Mouse (Mus musculus) right cerebral cortex, postnatal 25 days (tissue): ENCODE measurements around the gene Per3.
"Not testable (repeated sequence)": the region's sequence is repeated elsewhere in the genome, so short reads cannot be mapped to it uniquely, and the experiment has no call there.

ENCODE experiments used
- DNase-seq: peaks from one replicate; pipeline ENCODE4 v3.0.0; 2022

The Per3 gene

DNA sequence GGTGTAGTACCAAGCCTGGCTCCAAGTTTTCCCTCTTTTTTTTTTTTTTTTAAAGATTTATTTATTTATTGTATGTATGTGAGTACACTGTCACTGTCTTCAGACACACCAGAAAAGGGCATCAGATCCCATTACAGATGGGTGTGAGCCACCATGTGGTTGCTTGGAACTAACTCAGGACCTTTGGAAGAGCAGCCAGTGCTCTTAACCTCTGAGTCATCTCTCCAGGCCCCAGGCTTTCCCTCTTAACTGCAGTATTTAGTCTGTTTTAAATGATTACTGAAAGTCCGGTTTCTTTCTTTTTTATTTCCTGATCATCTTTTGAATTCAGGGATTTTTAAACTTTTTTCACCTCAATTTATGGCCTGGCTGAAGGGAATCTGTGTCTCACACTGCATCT lies 27.1 kb downstream of the Per3 start:
- DNase-seq, result not testable (repeated sequence)

DNA sequence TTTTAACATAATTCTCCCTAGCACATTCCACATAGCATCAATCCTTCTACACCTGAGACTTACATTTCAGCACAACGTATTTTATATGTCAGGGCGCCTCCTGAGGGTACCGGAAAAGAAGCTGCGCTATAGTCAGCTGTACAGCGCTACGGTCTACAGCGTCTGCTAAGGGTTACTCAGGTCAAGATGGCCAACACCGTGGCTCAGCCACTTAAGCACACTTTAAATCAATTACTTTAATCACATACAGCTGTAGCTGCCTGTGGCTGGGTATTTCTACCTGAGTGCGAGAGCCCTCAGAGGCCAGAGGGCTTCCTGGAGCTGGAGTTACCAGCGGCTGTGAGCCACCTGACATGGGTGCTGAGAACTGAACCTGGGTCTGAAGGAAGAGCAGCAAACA lies 28.5 kb downstream of the Per3 start:
- no peak for DNase-seq

- no peak for DNase-seq
Observed at GRCm38 (mm10) chr4:151010316-151010715, 34.1 kb downstream of the Per3 start.

GRCm38 (mm10) chr4:151006945-151007344 lies 37.5 kb downstream of the Per3 start:
- DNase-seq, result no peak

DNA sequence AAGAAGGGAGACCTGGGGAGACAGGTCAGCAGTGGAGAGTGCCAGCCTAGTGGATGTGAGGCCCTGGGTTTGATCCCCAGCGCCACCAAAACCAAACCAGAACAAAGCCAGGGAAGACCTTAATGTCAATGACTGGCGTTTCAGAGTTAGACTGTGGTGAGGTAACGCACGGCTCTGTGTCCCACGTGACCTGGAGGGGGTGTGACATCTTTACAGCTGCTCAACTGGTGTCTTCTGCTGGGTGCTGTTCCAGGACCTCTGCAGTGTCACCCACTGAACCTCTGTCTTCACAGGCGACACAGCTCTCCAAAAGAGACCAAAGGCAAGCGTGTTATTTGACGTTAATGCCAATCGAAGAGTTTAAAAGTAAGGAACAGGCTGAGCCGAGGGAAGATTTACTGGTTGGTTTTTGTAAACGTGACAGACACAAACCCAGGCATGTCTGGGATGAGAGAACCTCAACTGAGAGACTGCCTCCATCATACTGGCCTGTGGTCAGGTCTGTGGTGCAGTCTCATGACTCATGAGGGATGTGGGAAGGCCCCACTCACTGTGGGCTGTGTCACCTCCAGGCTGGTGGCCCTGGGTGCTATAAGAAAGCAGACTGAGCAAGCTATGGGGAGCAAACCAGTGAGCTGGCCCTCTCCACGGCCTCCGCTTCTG lies 38.7 kb downstream of the Per3 start:
- DNase-seq, result no peak

GRCm38 (mm10) chr4:151001397-151001796 lies 43.1 kb downstream of the Per3 start:
- no peak for DNase-seq

DNA sequence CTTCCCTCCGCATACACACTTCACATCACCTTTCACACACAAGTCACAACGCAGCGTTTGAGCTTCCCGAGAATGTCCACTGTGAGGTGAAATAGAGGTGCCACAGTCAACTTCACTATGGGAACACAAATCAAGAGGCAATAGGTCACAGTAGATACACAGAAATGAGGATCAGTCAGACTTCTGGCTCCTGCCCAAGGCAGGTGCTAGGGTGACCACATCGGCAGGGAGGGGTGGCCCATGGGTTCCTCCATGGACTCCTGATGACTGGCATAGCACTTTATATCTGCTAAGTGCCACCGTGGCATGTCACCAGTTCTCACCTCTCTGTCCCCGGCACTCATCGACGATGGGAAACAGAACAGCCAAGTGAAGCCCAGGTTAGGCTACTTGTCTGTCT lies 45.8 kb downstream of the Per3 start:
- no peak for DNase-seq

DNA sequence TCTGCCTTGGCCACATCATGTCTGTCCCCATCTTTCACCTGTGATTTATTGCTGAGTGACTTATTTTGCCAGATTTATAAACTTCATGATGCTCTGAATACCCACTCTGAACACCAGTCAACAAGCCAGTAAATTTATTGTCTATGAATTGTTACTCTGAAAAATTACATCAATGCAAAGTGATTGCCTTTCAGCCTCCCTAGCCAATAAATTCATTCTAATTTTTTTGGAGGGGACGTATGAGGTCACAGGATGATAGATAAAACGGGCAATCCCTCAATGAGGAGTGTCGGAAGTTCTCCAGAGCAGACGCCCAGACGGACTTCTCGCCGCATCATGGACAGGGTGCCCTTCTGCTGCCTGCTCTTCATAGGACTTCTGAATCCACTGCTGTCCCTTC lies 47.7 kb downstream of the Per3 start, which contains the start of gene Uts2:
TSS of gene Uts2 (plus strand) at position 301 of the 400 bp plus-strand sequence.
- no peak for DNase-seq

GRCm38 (mm10) chr4:150990148-150990547 lies 54.3 kb downstream of the Per3 start:
- no peak for DNase-seq

DNA sequence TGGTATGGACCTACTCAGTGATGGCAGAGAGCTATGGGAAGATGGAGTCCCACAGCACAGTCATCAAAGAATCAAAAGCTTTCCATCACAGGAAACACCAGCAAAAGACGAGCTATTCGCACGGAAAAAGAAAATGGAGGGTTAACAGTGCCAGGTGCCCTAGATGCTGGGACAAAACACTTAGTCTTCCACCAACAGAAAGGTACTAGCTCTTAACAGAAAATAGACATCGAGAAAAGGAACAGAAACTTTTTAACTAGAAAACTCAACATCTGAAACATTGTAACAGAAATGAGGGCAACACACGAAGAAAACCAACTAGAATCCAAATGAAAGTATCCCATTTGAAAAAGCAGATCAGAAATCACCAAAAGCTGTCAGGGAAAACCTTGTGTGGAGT lies 64.3 kb downstream of the Per3 start:
- no peak for DNase-seq

DNA sequence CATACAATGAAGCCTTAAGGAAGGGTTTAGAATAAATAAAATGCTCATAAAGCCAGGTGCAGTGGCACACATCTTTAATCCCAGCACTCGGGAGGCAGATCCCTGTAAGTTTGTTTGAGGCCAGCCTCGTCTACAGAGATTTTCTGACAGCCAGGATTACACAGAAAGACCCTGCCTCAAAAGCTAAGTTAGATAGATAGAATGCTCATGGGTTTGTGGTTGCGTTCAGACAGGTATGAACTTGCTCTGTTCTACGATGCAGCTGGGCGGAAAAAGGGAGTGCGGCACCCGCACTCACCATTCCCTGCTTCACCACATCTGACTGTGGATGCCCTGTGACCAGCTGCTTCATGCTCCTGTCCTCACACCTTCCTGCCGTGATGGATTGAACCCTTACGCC lies 65.0 kb downstream of the Per3 start:
- no peak for DNase-seq

GRCm38 (mm10) chr4:150978156-150978910 lies 66.1 kb downstream of the Per3 start:
- DNase-seq, result no peak

DNA sequence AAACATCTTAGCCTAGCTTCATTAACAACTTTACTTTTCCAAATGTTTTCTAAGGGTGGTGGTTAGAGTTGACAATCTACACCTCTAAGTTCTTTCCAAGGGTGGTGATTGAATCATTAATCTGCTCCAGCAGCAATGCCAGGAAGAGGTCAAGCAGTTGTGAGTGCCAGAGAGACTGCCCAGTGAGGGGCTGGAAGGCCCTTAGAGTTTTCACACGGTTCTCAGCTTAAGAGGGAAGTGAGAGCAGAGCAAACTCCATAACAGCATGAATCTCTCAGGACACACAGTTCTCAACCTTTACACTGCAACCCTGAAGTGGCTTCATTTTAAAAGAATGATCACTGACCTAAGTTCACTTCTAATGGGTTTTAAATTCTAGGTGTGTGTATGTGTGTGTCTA lies 69.3 kb downstream of the Per3 start:
- DNase-seq, result no peak

DNA sequence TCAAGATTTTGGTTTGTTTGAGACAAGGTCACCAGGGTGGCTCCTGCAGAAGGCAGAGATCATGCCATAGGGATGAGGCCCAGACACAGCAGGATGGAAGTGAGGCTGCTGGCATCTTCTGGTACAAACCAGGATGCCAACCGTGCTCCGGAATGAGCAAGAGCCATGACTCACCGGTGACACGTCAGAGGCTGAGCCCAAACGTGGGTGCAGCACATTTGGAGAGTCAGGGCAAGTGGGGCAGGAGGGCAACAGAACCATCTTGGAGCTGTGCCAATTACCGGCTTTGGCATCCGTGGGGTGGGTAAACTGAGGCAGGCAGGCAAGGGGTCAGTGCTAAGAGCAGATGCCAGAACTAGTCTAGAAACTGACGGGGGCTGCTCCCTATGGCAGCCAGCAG lies 71.2 kb downstream of the Per3 start:
- no peak for DNase-seq

DNA sequence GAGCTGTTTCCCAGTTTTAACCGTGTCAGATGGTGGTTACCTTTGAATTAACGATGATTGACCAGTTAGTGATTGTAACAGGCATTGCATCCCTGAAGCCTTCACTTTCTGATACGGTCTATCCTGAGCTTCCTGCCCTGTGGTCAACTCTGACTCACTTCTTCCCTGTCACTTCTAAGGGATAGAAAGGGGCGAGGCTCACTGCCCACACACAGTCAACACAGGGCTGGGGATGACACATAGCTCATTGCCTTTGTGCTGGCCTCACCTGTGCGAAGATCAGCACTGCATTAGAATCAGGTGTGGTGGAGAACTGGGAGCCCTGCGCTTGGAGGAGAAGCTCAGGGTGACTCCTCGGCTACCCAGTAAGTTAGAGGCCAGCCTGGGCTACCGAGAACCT lies 75.5 kb downstream of the Per3 start:
- DNase-seq, result no peak

DNA sequence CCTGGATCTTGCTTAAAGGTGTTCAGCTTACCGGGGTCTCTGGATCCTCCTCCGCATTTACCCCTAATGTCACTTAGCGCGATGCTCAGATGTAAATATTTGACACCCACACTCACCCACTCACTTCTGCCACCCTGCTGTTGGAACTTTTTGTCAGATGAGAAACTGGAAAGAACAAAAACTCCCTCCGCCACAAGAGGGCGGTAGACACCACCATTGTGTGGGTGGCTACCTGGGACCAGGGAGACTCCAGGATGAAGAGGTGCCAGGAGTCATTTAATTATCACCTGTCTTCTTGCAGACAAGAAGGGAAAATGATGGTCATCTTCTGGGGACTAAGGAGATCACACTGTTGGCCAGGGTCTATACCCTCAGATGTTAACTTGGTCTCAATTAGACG lies 77.9 kb downstream of the Per3 start:
- DNase-seq, result peak; percentile 27

DNA sequence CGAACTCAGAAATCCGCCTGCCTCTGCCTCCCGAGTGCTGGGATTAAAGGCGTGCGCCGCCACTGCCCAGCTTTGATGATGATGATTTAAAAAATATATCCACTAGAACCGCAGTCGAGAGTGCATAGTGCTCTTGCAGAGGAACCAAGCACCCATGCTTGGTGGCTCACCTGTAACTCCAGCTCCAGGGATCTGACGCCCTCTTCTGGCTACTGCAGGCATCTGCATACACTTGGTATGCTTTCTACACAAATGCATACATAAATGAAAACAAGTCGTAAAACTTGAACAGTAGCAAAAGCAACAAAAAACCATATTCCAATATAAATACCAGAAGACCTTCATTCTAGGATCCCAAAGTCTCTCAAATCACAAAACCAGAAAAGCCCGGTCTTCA lies 78.9 kb downstream of the Per3 start:
- DNase-seq, result no peak

GRCm38 (mm10) chr4:150964635-150965554 lies 79.6 kb downstream of the Per3 start:
- DNase-seq, result peak; percentile 65

DNA sequence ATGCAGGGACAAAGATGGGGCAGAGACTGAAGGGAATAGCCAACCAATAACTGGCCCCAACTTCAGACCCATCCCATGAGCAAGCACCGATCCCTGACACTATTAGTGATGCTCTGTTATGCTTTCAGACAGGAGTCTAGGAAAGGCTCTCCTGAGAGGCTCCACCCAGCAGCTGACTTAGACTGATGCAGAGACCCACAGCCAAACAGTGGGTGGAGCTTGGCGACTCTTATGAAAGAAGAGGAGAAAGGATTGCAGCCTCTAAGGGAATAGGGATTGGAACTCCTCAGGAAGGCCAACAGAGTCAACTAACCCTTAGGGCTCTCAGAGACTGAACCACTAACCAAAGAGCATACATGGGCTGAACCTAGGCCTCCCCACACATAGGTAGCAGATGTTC lies 80.8 kb downstream of the Per3 start:
- no peak for DNase-seq

- no peak for DNase-seq
Observed at GRCm38 (mm10) chr4:150962231-150962630, 82.2 kb downstream of the Per3 start.

DNA sequence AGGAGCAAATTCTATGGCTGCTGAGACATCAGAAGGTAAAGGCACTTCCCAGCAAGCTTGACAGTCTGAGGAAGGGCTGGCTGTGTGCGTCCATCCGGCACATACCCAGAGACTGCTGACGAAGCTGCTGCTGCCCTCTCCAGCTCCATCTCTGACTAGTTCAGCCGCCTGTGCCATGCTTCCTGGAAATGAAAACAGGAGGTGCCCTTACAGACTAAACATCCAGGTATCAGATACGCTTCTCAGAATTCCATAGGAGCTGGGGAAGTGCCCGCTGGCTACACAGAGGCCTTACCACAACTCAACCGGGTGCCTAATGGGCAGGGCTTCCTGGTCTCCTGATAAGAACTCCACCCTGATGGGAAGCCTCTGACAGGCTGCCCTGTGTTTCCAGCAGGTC lies 85.9 kb downstream of the Per3 start:
- DNase-seq, result no peak

DNA sequence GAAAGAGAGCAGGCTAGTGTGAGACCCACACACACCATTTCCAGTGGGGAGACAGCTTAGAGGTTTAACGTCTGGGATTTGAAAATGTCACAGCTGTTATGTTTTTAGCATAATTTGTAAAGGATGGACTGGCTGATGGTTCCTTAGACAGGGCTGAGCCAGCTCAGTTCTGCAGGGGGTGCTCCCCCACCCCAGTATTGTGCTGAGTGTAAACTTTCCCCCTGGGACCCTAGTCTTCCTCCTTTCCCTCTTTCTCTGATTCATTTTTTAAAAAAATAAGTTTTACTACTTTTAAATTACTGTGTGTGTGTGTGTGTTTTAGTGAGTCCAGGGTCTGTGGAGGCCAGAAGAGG lies 87.4 kb downstream of the Per3 start:
- DNase-seq, result no peak

DNA sequence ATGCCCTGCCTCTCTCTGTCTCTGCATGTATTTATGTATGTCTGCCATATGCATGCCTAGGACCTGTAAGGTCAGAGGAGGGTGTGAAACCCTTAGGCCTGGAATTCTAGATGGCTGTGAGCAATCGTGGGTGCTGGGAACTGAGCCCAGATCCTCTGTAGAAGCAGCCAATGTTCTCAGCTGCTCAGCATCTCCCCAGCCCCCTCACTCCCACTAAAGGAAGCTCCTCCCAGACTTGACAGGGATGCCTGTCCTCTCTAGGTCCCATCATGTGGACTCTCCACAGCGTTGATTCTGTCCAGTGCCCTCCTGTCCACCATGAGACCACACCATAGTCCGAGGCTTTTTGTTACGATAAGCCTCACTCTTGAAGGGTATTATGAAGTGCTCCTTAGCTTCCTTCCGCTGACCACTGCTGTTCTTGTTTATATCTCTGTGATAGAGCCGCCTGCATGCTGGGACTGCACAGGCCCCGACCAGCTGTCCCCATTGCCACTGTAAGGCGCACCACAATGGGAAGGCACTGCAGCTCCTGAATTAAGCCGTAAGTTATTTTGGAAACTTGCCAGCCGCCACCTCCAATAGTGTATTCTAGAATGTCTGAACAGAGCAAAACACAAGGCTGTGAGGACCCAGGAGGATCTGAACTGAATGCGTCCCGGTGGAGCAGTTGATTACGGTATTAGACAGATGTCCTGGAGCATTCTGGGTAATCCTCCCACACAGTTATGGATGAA lies 87.9 kb downstream of the Per3 start:
- DNase-seq, result no peak
